Comparison of ENCODE assay signal across 17 mouse cellular contexts in the genomic region with DNA sequence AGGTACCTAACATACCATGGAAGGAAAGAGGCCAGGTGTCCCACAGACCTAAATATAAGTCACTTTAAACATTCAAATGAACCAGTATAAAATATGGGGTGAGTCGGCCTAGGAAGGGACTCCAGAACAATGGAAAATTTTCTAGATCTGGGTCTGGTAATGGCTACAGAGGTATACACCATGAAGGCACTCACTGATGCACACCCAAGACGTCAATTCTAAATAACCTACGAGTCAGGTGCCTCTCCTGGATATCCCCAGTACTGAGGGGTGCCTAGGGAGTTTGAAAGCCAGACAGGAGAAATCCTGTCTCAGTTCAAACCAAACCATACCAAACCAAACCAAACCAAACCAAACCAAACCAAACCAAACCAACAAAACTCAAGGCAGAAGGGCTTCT. TPM values are rescaled to one million over a fixed set of nuclear protein-coding genes. Genes with fewer than 3 reads are reported as not detected.
"Had no signal": no experiment of that assay in that cellular context is flagged by ENCODE, and none has a peak within 500 bp of the region (broad histone marks: within the 10 kb centered on the region; RNA-seq: fewer than 3 reads in every experiment).

No protein-coding gene starts in this region.

- H3K27ac ChIP-seq: liver, embryonic 14.5 days; lung, embryonic 15.5 days; macrophage; midbrain, embryonic 13.5 days; midbrain, embryonic 15.5 days; neural tube, embryonic 12.5 days had no signal

- H3K9ac ChIP-seq: liver, embryonic 14.5 days; lung, embryonic 15.5 days; midbrain, embryonic 13.5 days; midbrain, embryonic 15.5 days; neural tube, embryonic 12.5 days had no signal

- H3K36me3 ChIP-seq: midbrain, embryonic 15.5 days had no signal

- DNase-seq: lung, adult 2 months; lung, postnatal 14 days; lung, postnatal 36 days; right cerebral cortex, postnatal 14 days; thymus, adult 18-20 months; thymus, postnatal 25 days had no signal

- H3K9me3 ChIP-seq: lung, embryonic 15.5 days; megakaryocyte, embryonic 14.5 days; midbrain, embryonic 13.5 days; midbrain, embryonic 15.5 days; neural tube, embryonic 12.5 days had no signal

- H3K4me2 ChIP-seq: lung, embryonic 15.5 days; midbrain, embryonic 11.5 days; midbrain, embryonic 13.5 days; midbrain, embryonic 15.5 days; neural tube, embryonic 12.5 days had no signal

- ATAC-seq: lung, postnatal 0 days; midbrain, embryonic 13.5 days; midbrain, embryonic 15.5 days had no signal

- H3K4me3 ChIP-seq: lung, embryonic 15.5 days; megakaryocyte, embryonic 14.5 days; midbrain, embryonic 13.5 days; midbrain, embryonic 15.5 days; neural tube, embryonic 12.5 days had no signal

RNA-seq across cellular contexts. Expression of a gene that starts 1.4 kb away (rescaled TPM):
- polyA plus RNA-seq: midbrain, embryonic 11.5 days; midbrain, embryonic 13.5 days; neural tube, embryonic 12.5 days; neural tube, embryonic 14.5 days; stomach, embryonic 14.5 days had no signal

RNA-seq across cellular contexts. Expression of a gene that starts 6.1 kb away (rescaled TPM):
- polyA plus RNA-seq: liver, embryonic 14.5 days; macrophage; midbrain, embryonic 11.5 days had no signal
